Mouse (Mus musculus): Measurements from ENCODE around the gene Xpc. TPM values are rescaled to one million over a fixed set of nuclear protein-coding genes. Genes with fewer than 3 reads are reported as not detected.
"Not testable (repeated sequence)": the region's sequence is repeated elsewhere in the genome, so short reads cannot be mapped to it uniquely, and the experiment has no call there.

Xpc gene
- total RNA-seq, 2 experiments from 2014 or later, result 6.4 to 6.9 TPM

- peak; percentile 98 for DNase-seq
Measured at GRCm38 (mm10) chr6:91472868-91473804, 42.6 kb downstream of the Xpc start, which contains the start of the genes Chchd4 and Tmem43. Gene Chchd4 (minus strand): TSS chr6:91473546. Gene Tmem43 (plus strand): TSS chr6:91473703.

- DNase-seq, result peak; percentile 2
Measured at GRCm38 (mm10) chr6:91472319-91472718, 43.4 kb downstream of the Xpc start.

- not testable (repeated sequence) for DNase-seq
Measured at GRCm38 (mm10) chr6:91471427-91471826, 44.3 kb downstream of the Xpc start.

GRCm38 (mm10) chr6:91470712-91471111 lies 45.0 kb downstream of the Xpc start:
- DNase-seq, result no peak

- peak; percentile 29 for DNase-seq
Measured at GRCm38 (mm10) chr6:91467106-91467505, 48.6 kb downstream of the Xpc start.

GRCm38 (mm10) chr6:91465756-91466155 lies 49.9 kb downstream of the Xpc start:
- no peak for DNase-seq

- no peak for DNase-seq
Measured at GRCm38 (mm10) chr6:91459471-91459870, 56.2 kb downstream of the Xpc start.

- no peak for DNase-seq
Measured at GRCm38 (mm10) chr6:91454546-91454945, 61.1 kb downstream of the Xpc start.

GRCm38 (mm10) chr6:91452056-91452455 lies 63.6 kb downstream of the Xpc start:
- DNase-seq, result no peak

- DNase-seq, result no peak
Measured at GRCm38 (mm10) chr6:91449472-91450225, 66.0 kb downstream of the Xpc start.

GRCm38 (mm10) chr6:91445316-91445715 lies 70.4 kb downstream of the Xpc start:
- no peak for DNase-seq

GRCm38 (mm10) chr6:91441145-91441662 lies 74.5 kb downstream of the Xpc start:
- DNase-seq, result no peak

- peak; percentile 88 for DNase-seq
Measured at GRCm38 (mm10) chr6:91440474-91441144, 75.1 kb downstream of the Xpc start.

Other genes starting within 250 kb of the Xpc start
- not detected for gene Wnt7a, start 104.5 kb downstream of the Xpc start, total RNA-seq (2021)
- 1 to 10 TPM; 8.6 to 8.7 TPM for gene Chchd4, start 42.3 kb downstream of the Xpc start, total RNA-seq (2021)
- 10 to 100 TPM; 22.7 to 39.4 TPM for gene Tmem43, start 42.2 kb downstream of the Xpc start, total RNA-seq (2021)
- gene Lsm3, start within 50 bp of the Xpc start, total RNA-seq (2021), result 10 to 100 TPM; 35.6 to 36.4 TPM
- gene Slc6a6, start 168.2 kb upstream of the Xpc start, total RNA-seq (2021), result 10 to 100 TPM; 52.1 to 57.8 TPM

Data from gastrocnemius, postnatal 25 days (tissue).